ENCODE assay signal across 9 mouse cellular contexts in genomic region chr9:97068201-97069095, GRCm38 (mm10). TPM values are rescaled to one million over a fixed set of nuclear protein-coding genes. Genes with fewer than 3 reads are reported as not detected.
DNase-seq lines count a peak whose midpoint lies in the region; ATAC-seq and TF ChIP-seq lines count a peak whose summit lies in the region.
"Had no signal": no experiment of that assay in that cellular context is flagged by ENCODE, and none has a peak within 500 bp of the region (broad histone marks: within the 10 kb centered on the region; RNA-seq: fewer than 3 reads in every experiment).

No protein-coding gene starts in this region.

- H3K36me3 ChIP-seq in E14TG2a.4 (ENCODE audit: insufficient read depth, low read length) = peaks cover 63% of the 10 kb centered on the region
- H3K36me3 ChIP-seq in forebrain, embryonic 12.5 days (replicated peaks) = no peaks in the 10 kb centered on the region
- H3K36me3 ChIP-seq in liver, embryonic 12.5 days = peaks cover 9% of the 10 kb centered on the region; the same call in 1 of the 2 replicates
- no peaks in the 10 kb centered on the region for H3K36me3 ChIP-seq in neural tube, embryonic 11.5 days (ENCODE audit: control insufficient read depth, insufficient read depth, low read length)
- no peaks in the 10 kb centered on the region for H3K36me3 ChIP-seq in stomach, postnatal 0 days (ENCODE audit: control insufficient read depth, insufficient read depth, low read length)

- TF ChIP-seq CTCF in E14TG2a.4 (conservative IDR thresholded peaks at IDR 0.05; ENCODE audit: low read length) = peak; percentile 57
- peak; percentile 95 for TF ChIP-seq CTCF in stomach, postnatal 0 days (IDR thresholded peaks at IDR 0.05; ENCODE audit: low read depth)

- intact Hi-C loops in heart, postnatal 14 days (cut with DNase I) = loop anchor here (1.0 to 2.0 kb wide), 3 partner anchors 50 to 152 kb away; partner anchors contain the start of gene Spsb4

- DNase-seq in c-Kit-positive CD71-negative TER-119-negative erythroid progenitor cells, embryonic 14.5 days (ENCODE audit: low read depth) = peak; percentile 65
- DNase-seq in heart, postnatal 14 days = peak; percentile 77 to 89
- peak; percentile 83 to 90 for DNase-seq in kidney, postnatal 36 days
- DNase-seq in neural tube, embryonic 11.5 days (ENCODE audit: low spot score) = peak; percentile 85
- peak; percentile 77 for DNase-seq in stomach, postnatal 0 days (ENCODE audit: low spot score)

- no peak for TF ChIP-seq EP300 in stomach, postnatal 0 days (optimal IDR thresholded peaks at IDR 0.05)

- ATAC-seq in forebrain, embryonic 12.5 days (ENCODE audit: low FRiP score) = peak; percentile 79
- ATAC-seq in liver, embryonic 12.5 days = 0 out of 2 replicates have a peak, but pooled peaks have one; percentile 52
- ATAC-seq in neural tube, embryonic 11.5 days (ENCODE audit: insufficient read depth, low FRiP score, low TSS enrichment) = peak; percentile 73
- peak; percentile 53 for ATAC-seq in stomach, postnatal 0 days (ENCODE audit: low FRiP score, low TSS enrichment)

- 0 out of 2 replicates have a peak, but pooled peaks cover 5% of the 10 kb centered on the region for H3K9me3 ChIP-seq in E14TG2a.4 (ENCODE audit: low read length)
- no peaks in the 10 kb centered on the region for H3K9me3 ChIP-seq in forebrain, embryonic 12.5 days
- no peaks in the 10 kb centered on the region for H3K9me3 ChIP-seq in liver, embryonic 12.5 days (replicated peaks)
- H3K9me3 ChIP-seq in neural tube, embryonic 11.5 days (ENCODE audit: control insufficient read depth, low read length) = no peaks in the 10 kb centered on the region
- no peaks in the 10 kb centered on the region for H3K9me3 ChIP-seq in stomach, postnatal 0 days (ENCODE audit: control insufficient read depth, low read length)

- H3K4me1 ChIP-seq in E14TG2a.4 (replicated peaks; ENCODE audit: low read depth, low read length) = peaks cover 29% of the 10 kb centered on the region
- peaks cover 16% of the 10 kb centered on the region; the same call in 1 of the 2 replicates for H3K4me1 ChIP-seq in forebrain, embryonic 12.5 days
- no peaks in the 10 kb centered on the region for H3K4me1 ChIP-seq in liver, embryonic 12.5 days
- H3K4me1 ChIP-seq in neural tube, embryonic 11.5 days (ENCODE audit: control insufficient read depth, insufficient read depth, low read length) = peaks cover 11% of the 10 kb centered on the region; the same call in 1 of the 2 replicates
- H3K4me1 ChIP-seq in stomach, postnatal 0 days (replicated peaks; ENCODE audit: control insufficient read depth, insufficient read depth) = no peaks in the 10 kb centered on the region

- no peaks in the 10 kb centered on the region for H3K27me3 ChIP-seq in E14TG2a.4 (ENCODE audit: insufficient read depth, low read length)
- no peaks in the 10 kb centered on the region for H3K27me3 ChIP-seq in forebrain, embryonic 12.5 days
- no peaks in the 10 kb centered on the region for H3K27me3 ChIP-seq in liver, embryonic 12.5 days (replicated peaks)
- H3K27me3 ChIP-seq in neural tube, embryonic 11.5 days (ENCODE audit: control insufficient read depth, insufficient read depth, low read length) = no peaks in the 10 kb centered on the region
- H3K27me3 ChIP-seq in stomach, postnatal 0 days (ENCODE audit: control insufficient read depth, insufficient read depth, low read length) = no peaks in the 10 kb centered on the region

- no peak overlapping the region for H3K4me3 ChIP-seq in E14TG2a.4 (replicated peaks; ENCODE audit: low read length)
- no peak overlapping the region for H3K4me3 ChIP-seq in forebrain, embryonic 12.5 days (replicated peaks)
- H3K4me3 ChIP-seq in liver, embryonic 12.5 days = no peak overlapping the region
- H3K4me3 ChIP-seq in neural tube, embryonic 11.5 days (ENCODE audit: low read depth, low read length) = no peak overlapping the region
- no peak overlapping the region for H3K4me3 ChIP-seq in stomach, postnatal 0 days (ENCODE audit: low read depth, low read length)
- H3K4me3 ChIP-seq: erythroblast, embryonic 14.5 days had no signal

- H3K4me2 ChIP-seq in forebrain, embryonic 12.5 days = no peak overlapping the region
- no peak overlapping the region for H3K4me2 ChIP-seq in liver, embryonic 12.5 days
- H3K4me2 ChIP-seq in neural tube, embryonic 11.5 days (ENCODE audit: low read depth) = no peak overlapping the region
- no peak overlapping the region for H3K4me2 ChIP-seq in stomach, postnatal 0 days (replicated peaks; ENCODE audit: low read depth)

- no peak overlapping the region for H3K27ac ChIP-seq in forebrain, embryonic 12.5 days
- H3K27ac ChIP-seq in liver, embryonic 12.5 days = no peak overlapping the region
- H3K27ac ChIP-seq in neural tube, embryonic 11.5 days (ENCODE audit: low read depth, low read length) = no peak overlapping the region
- no peak overlapping the region for H3K27ac ChIP-seq in stomach, postnatal 0 days (replicated peaks)

- no peak overlapping the region for H3K9ac ChIP-seq in forebrain, embryonic 12.5 days
- H3K9ac ChIP-seq in liver, embryonic 12.5 days = no peak overlapping the region
- no peak overlapping the region for H3K9ac ChIP-seq in neural tube, embryonic 11.5 days (ENCODE audit: low read length)
- no peak overlapping the region for H3K9ac ChIP-seq in stomach, postnatal 0 days (ENCODE audit: low read length)

- 55% methylated on average over 9 of the region's 9 CpGs for WGBS in forebrain, embryonic 12.5 days
- 52% methylated on average over 9 of the region's 9 CpGs for WGBS in liver, embryonic 12.5 days (ENCODE audit: insufficient replicate concordance)
- WGBS in neural tube, embryonic 11.5 days = 49% methylated on average over 9 of the region's 9 CpGs
- WGBS in stomach, postnatal 0 days = 54% methylated on average over 9 of the region's 9 CpGs

RNA-seq across cellular contexts. Expression of gene Slc25a36, which starts 42.5 kb away (rescaled TPM):
- polyA plus RNA-seq in forebrain, embryonic 12.5 days (2016; fragmentation: Nextera tagmentation; extraction: Ambion mirVana) = 79.5 and 83.5 TPM in 2 replicates
- 10 to 100 TPM; 41.0 to 42.9 TPM for total RNA-seq in heart, postnatal 14 days (2021)
- 18.5 and 19.6 TPM in 2 replicates for polyA plus RNA-seq in liver, embryonic 12.5 days (2016; fragmentation: Nextera tagmentation; extraction: Ambion mirVana)
- 78.2 and 82.4 TPM in 2 replicates for polyA plus RNA-seq in neural tube, embryonic 11.5 days (2014; fragmentation: Nextera tagmentation; extraction: Ambion mirVana)
- 25.3 and 26.3 TPM in 2 replicates for polyA plus RNA-seq in stomach, postnatal 0 days (2015; fragmentation: Nextera tagmentation; extraction: Ambion mirVana)

RNA-seq across cellular contexts. Expression of gene Spsb4, which starts 49.8 kb away (rescaled TPM):
- 81.1 and 81.2 TPM in 2 replicates for polyA plus RNA-seq in forebrain, embryonic 12.5 days (2016; fragmentation: Nextera tagmentation; extraction: Ambion mirVana)
- 1 to 10 TPM; 5.0 to 9.0 TPM for total RNA-seq in heart, postnatal 14 days (2021)
- polyA plus RNA-seq in liver, embryonic 12.5 days (2016; fragmentation: Nextera tagmentation; extraction: Ambion mirVana) = 2.2 and 2.3 TPM in 2 replicates
- 115 and 125 TPM in 2 replicates for polyA plus RNA-seq in neural tube, embryonic 11.5 days (2014; fragmentation: Nextera tagmentation; extraction: Ambion mirVana)
- 4.4 and 6.1 TPM in 2 replicates for polyA plus RNA-seq in stomach, postnatal 0 days (2015; fragmentation: Nextera tagmentation; extraction: Ambion mirVana)

Comparison
In these comparisons a context has a peak if more than half of its experiments do, and no peak if none do; other contexts are left out.
1. RNA of gene Spsb4, which starts 49.8 kb away (polyA plus RNA-seq): 115 to 125 TPM in neural tube, embryonic 11.5 days and 81.1 to 81.2 TPM in forebrain, embryonic 12.5 days; 4.4 to 6.1 TPM in stomach, postnatal 0 days and 2.2 to 2.3 TPM in liver, embryonic 12.5 days; every median in the first group is over 10 times any median in the second.
2. Peak in every context shown above with its lines, with median percentiles within 50 percentile points of each other: DNase-seq and ATAC-seq.